Mouse (Mus musculus): ENCODE measurements around the gene Glb1.

Glb1 gene

GRCm38 (mm10) chr9:114394677-114395076 lies 6.2 kb upstream of the Glb1 start:
- no peak for DNase-seq (ENCODE audit: low read depth, low spot score)

- DNase-seq (ENCODE audit: low read depth, low spot score): no peak
Measured at GRCm38 (mm10) chr9:114395258-114395657, 5.6 kb upstream of the Glb1 start.

- DNase-seq (ENCODE audit: low read depth, low spot score): no peak
Measured at GRCm38 (mm10) chr9:114399680-114400079, 1.2 kb upstream of the Glb1 start.

- DNase-seq (ENCODE audit: low read depth, low spot score): no peak
Measured at GRCm38 (mm10) chr9:114400588-114400948, 308 bp upstream of the Glb1 start.

DNA sequence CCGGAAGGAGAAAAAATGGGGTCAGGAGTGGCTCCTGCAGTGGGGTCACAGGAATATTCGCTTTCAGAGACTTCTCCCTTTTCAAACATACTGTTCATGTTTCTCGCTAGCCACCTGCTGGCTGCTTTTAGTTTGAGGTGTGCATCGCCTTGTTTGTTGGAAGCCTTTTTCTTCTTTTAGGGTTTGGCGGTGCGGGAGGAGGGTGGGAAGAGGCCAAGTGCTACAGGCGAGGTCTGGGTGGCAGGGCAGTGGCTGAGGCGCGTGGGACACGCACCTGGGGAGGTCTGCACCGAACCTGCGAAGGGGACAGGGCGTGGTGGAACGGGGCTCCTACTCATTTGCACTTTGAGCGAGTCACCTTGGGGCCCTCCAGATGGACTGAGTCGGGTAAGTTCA lies 807 bp downstream of the Glb1 start:
- DNase-seq (ENCODE audit: low read depth, low spot score): peak; percentile 67

GRCm38 (mm10) chr9:114407676-114408075 lies 6.8 kb downstream of the Glb1 start:
- DNase-seq (ENCODE audit: low read depth, low spot score): no peak

DNA sequence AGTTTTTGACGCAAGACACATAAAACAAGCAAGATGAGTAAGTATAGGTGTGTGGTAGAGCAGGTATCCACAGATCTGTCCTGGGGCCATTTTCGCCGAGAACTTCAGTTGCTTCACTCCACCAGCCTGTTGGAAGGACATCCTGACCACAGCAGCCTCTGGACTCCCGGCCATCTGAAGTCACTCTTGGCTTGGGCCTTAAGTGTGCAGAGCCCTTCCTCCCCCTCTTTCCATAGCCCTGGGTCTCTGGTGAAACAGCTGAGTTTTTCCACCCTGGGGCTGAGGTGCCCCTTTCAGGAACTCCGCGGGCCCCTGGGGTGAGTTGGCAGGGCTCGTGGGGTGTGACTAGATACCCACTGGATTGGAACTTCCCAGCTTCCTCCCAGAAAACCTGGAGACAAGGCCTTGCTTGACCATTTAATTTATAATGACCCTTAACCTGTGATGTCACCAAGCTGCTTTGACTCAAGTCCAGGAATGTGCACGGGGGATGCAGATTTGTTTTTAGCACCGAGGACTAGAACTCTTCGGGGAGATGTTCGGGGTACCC lies 9.5 kb downstream of the Glb1 start:
- DNase-seq (ENCODE audit: low read depth, low spot score): no peak

DNA sequence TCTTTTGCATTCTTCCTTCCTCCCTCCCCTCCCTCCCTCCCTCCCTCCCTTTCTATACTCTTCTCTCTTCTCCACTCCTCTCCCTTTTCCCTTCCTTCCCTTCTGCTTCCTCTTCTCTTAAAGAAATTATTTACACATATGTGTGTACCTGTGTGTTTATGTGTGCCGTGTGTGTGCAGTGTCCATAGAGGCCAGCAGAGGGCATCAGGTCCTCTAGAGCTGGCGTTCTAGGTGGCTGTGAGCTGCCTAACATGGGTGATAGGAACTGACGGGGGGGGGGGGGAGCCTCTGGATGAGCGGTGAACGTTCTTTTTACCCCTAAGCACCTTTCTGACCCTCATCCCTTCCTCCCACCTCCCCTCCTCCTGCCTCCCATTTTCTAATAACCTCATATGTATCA lies 10.4 kb downstream of the Glb1 start:
- DNase-seq (ENCODE audit: low read depth, low spot score): no peak

- DNase-seq (ENCODE audit: low read depth, low spot score): no peak
Measured at GRCm38 (mm10) chr9:114412406-114412805, 11.5 kb downstream of the Glb1 start.

DNA sequence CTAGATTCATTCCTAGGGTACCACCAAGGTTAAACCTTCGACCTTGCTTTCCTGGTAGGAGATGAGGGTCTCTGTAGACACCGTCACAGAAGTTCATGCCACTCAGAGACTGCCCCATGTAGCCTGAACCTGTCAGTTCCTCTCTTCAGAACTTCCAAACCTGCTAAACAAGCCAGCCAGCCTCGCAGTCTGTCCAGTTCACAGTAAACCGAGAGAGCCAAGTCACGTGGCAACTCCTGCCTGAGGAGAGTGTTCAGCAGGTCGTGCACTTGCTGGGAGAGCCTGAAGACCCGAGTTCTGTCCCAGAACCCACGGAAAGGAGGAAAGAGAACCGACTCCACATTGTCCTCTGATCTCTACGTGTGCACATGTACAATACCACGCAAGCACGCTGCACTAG lies 13.0 kb downstream of the Glb1 start:
- no peak for DNase-seq (ENCODE audit: low read depth, low spot score)

GRCm38 (mm10) chr9:114415701-114416100 lies 14.8 kb downstream of the Glb1 start:
- DNase-seq (ENCODE audit: low read depth, low spot score): peak; percentile 86

- DNase-seq (ENCODE audit: low read depth, low spot score): no peak
Measured at GRCm38 (mm10) chr9:114416646-114417517, 16.0 kb downstream of the Glb1 start.

DNA sequence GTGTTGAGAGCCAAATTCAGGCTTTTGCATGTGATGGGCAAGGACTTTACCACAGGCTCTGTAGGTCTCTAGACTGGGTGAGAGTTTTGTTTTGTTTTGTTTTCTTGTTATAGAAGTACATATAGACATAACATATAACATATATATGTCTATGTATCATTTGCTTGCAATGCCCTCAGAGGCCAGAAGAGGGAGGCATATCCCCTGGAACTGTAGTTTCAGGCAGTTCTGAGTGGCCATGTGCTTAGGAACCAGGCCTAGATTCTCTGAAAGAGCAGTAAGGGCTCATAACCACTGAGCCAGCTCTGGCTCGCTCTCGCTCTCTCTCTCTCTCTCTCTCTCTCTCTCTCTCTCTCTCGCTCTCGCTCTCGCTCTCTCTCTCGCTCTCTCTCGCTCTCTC lies 17.3 kb downstream of the Glb1 start:
- DNase-seq (ENCODE audit: low read depth, low spot score): peak; percentile 91

DNA sequence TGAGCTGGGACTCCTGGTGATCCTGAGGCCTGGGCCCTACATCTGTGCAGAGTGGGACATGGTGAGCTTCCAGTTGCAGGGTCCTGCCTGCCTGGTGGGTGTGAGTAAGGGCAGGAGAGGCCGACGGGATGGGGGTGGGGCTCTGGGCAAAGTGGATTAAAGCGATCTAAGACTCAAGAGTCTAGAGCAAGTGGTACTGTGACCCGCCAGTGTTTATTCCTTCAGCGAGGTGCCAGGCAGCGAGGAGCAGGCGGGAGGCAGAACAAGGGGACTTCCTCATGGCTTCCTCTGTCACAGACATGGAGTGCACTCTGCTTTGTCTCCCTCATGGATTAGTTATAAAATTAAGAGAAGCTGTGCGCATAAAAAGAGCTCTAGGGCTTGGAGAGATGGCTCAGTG lies 19.6 kb downstream of the Glb1 start:
- DNase-seq (ENCODE audit: low read depth, low spot score): no peak

DNA sequence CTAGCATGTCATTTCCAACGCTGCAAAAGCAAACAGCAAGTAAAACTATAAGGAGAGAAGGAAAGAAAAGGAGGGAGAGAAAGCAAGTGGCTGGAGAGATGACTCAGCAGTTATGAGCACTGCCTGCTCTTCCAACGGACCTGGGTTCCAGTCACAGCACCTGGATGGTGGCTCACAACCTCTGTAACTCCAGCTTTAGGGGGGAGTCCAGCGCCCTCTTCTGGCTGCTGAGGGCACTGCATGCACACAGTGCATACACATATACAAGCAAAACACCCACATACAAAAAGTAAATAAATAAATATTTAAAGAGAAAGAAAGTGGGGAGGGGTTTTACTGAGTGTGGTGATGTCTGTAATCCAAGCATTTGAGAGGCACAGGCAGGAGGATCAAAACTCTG lies 20.2 kb downstream of the Glb1 start:
- peak; percentile 49 for DNase-seq (ENCODE audit: low read depth, low spot score)

- peak; percentile 85 for DNase-seq (ENCODE audit: low read depth, low spot score)
Measured at GRCm38 (mm10) chr9:114421797-114422196, 20.9 kb downstream of the Glb1 start.

DNA sequence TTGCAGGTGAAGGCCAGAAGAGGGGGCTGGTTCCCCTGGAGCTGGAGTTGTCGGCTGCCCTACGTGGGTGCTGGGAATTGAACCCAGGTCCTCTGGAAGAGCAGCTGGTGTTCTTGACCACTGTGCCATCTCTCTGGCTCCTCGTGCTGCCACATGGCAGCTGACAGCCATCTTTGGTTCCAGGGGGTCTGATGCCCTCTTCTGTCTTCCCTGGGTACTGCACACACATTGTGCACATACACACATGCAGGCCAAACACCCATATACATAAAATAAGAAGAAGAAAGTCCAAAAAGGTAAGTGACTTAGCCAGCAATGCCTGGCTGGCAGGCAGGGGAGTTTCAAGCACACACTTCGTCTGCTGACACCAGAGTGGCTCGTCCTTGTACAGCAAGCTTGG lies 24.7 kb downstream of the Glb1 start:
- no peak for DNase-seq (ENCODE audit: low read depth, low spot score)

- no peak for DNase-seq (ENCODE audit: low read depth, low spot score)
Measured at GRCm38 (mm10) chr9:114426201-114426600, 25.3 kb downstream of the Glb1 start.

DNA sequence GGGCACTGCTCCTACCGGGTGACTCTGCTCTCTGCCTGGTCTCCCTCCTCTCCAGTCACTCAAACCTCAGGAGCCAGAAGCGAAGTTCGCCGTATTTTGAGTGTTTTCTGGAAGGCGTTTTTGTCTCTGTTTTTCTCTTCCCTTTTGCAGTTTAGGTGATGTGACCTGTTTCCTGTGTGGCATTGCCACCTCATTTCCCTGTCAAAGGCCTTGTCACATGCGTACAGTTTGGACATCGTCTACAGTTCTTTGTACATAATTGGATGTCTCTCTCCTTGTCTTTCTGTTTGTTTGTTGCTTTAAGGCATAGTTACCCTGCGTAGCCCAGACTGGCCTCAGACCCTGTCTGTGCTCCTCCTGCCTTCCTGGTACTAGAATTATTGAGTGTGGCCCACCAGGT lies 26.5 kb downstream of the Glb1 start:
- DNase-seq (ENCODE audit: low read depth, low spot score): peak; percentile 39

DNA sequence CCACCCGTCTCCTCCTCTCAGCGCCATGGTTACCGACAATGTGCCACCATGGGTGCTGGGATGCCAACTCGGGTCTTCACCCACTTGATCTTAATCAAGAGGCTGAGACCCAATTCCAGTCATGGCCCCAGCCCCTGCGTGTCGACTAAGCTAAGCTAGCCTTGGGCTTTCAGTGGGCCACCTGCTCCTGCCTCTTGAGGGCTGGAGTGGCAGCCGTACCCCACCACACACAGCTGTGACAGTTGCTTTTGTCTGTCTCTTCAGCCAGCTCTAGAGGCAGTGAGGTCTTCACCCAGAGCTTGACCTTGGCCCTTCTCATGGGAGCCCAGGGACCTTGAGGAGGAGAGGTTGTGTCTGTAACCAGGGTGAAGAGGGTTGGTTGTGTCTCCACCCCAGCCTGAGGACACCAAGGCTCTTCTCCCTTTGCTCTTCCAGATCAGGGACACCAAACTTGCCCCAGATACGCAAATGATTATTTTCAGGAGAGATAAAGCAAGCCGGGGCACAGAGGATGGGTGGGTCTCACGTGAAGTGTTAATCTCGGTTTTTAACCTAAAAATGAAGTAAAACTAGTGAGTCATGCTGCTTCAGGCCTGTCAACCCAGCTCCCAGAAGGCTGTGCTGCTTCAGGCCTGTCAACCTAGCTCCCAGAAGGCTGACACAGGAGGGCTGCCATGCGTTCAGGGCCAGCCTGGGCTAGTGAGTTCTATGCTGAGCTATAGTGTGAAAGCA lies 27.4 kb downstream of the Glb1 start:
- no peak for DNase-seq (ENCODE audit: low read depth, low spot score)

DNA sequence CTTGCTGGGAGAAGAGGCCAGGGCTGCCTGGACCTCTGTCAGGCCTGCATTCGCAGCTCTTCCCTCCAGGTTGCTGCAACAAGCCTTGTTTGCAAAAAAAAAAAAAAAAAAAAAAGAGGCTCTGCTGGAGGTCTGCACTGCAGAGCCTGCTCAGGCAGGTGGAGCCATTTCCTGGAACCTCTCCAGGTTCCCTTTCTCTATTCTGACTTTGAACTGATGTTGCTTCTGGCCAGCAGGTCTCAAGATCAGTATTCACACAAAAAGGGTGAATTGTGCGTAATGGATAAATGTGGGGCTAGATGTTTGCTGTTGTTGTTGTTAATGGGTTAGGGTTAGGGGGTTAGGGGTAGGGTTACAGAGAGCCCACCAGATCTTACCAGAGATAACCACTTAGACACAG lies 34.8 kb downstream of the Glb1 start:
- DNase-seq (ENCODE audit: low read depth, low spot score): peak; percentile 65

- DNase-seq (ENCODE audit: low read depth, low spot score): peak; percentile 82
Measured at GRCm38 (mm10) chr9:114440548-114440947, 39.7 kb downstream of the Glb1 start.

- no peak for DNase-seq (ENCODE audit: low read depth, low spot score)
Measured at GRCm38 (mm10) chr9:114442225-114442624, 41.3 kb downstream of the Glb1 start.

Measured in CD4-positive, CD25-positive, alpha-beta regulatory T cell, adult 2 months (primary cell).